Mouse (Mus musculus) heart, embryonic 15.5 days (tissue): ENCODE measurements around the gene Tecpr1. TPM values are rescaled to one million over a fixed set of nuclear protein-coding genes. Genes with fewer than 3 reads are reported as not detected.

Source experiments
- ATAC-seq: fragments of 200-750 bp; cut with Nextera tagmentation; replicated peaks from 2 replicates; pipeline ENCODE4 v1.8.0; 2017; ENCODE audit warnings: low read depth, moderate TSS enrichment; ENCODE audit not compliant: insufficient number of reproducible peaks, insufficient read depth, low FRiP score
- H3K27ac ChIP-seq: fragments of 300-500 bp; sonication (generic); 2 replicates; pipeline ENCODE4 v1.5.1; 2015; ENCODE audit warnings: mild to moderate bottlenecking, inconsistent platforms
- H3K27me3 ChIP-seq: fragments of 300-500 bp; sonication (generic); 2 replicates; pipeline ENCODE4 v1.6.1; 2015; ENCODE audit warnings: inconsistent platforms
- H3K36me3 ChIP-seq: fragments of 300-500 bp; sonication (generic); 2 replicates; pipeline ENCODE4 v1.6.1; 2015; ENCODE audit warnings: mild to moderate bottlenecking, inconsistent platforms
- H3K4me1 ChIP-seq: fragments of 300-500 bp; sonication (generic); replicated peaks from 2 replicates; pipeline ENCODE4 v1.6.1; 2015; ENCODE audit warnings: inconsistent platforms
- H3K4me2 ChIP-seq: fragments of 300-500 bp; sonication (generic); 2 replicates; pipeline ENCODE4 v1.6.1; 2015; ENCODE audit warnings: inconsistent platforms, mild to moderate bottlenecking, moderate library complexity
- H3K4me3 ChIP-seq: fragments of 300-500 bp; sonication (generic); 2 replicates; pipeline ENCODE4 v1.5.1; 2015; ENCODE audit warnings: mild to moderate bottlenecking, inconsistent platforms
- H3K9ac ChIP-seq: fragments of 300-500 bp; sonication (generic); 2 replicates; pipeline ENCODE4 v1.6.1; 2015; ENCODE audit warnings: mild to moderate bottlenecking, inconsistent platforms
- H3K9me3 ChIP-seq: fragments of 300-500 bp; sonication (generic); replicated peaks from 2 replicates; pipeline ENCODE4 v1.6.1; 2016; ENCODE audit warnings: inconsistent platforms
- WGBS: fragments of 180-500 bp; shearing (Covaris S2); methylation state at CpG from one replicate; pipeline ENCODE4 v1.1.7; 2015; ENCODE audit warnings: mixed read lengths; 5-methylcytosine and 5-hydroxymethylcytosine counted together
- polyA plus RNA-seq: library from polyadenylated mRNA; unstranded; fragments of >200 nt; fragmentation: Nextera tagmentation; extraction: Ambion mirVana; gene quantifications from 2 replicates; pipeline ENCODE4 v1.2.1, GENCODE M21; 2015

Tecpr1 gene
- polyA plus RNA-seq, result 13.9 and 19.5 TPM in 2 replicates

GRCm38 (mm10) chr5:144223503-144223862 lies at the start of gene Tecpr1:
Gene Tecpr1, minus strand, starts transcription at chr5:144223615.
- Histone ChIP-seq H3K4me1 (peaks cover 12% of the 10 kb centered on the region), H3K9ac (peak within 1 kb of the TSS; percentile 79), H3K27me3 (no peaks in the 10 kb centered on the region), H3K27ac (peak within 1 kb of the TSS; percentile 82), H3K36me3 (no peaks in the 10 kb centered on the region), H3K4me2 (peak within 1 kb of the TSS; percentile 83), H3K4me3 (peak within 1 kb of the TSS; percentile 72), H3K9me3 (no peaks in the 10 kb centered on the region)
- under 1% methylated on average over 37 of the region's 37 CpGs for WGBS
- ATAC-seq, result peak; percentile 94

GRCm38 (mm10) chr5:144271772-144272171 lies 48.4 kb upstream of the Tecpr1 start:
- Histone ChIP-seq H3K36me3 (peaks cover 8% of the 10 kb centered on the region), H3K9ac (no peak overlapping the region), H3K27me3 (no peaks in the 10 kb centered on the region), H3K4me2 (no peak overlapping the region), H3K4me3 (no peak overlapping the region), H3K9me3 (no peaks in the 10 kb centered on the region), H3K27ac (peak overlapping the region; percentile 55), H3K4me1 (peaks cover 38% of the 10 kb centered on the region)
- ATAC-seq, result no peak
- 17% methylated on average over 5 of the region's 5 CpGs for WGBS

- Histone ChIP-seq H3K27ac (peak overlapping the region; percentile 55), H3K4me3 (no peak overlapping the region), H3K9me3 (no peaks in the 10 kb centered on the region), H3K4me1 (peaks cover 44% of the 10 kb centered on the region), H3K4me2 (no peak overlapping the region), H3K27me3 (no peaks in the 10 kb centered on the region), H3K36me3 (peaks cover 15% of the 10 kb centered on the region), H3K9ac (no peak overlapping the region)
- 50% methylated on average over 3 of the region's 3 CpGs for WGBS
- no peak for ATAC-seq
Observed at GRCm38 (mm10) chr5:144271118-144271517, 47.7 kb upstream of the Tecpr1 start.

- WGBS, result 89% methylated on average over 8 of the region's 8 CpGs
- Histone ChIP-seq H3K4me2 (no peak overlapping the region), H3K27ac (no peak overlapping the region), H3K4me3 (no peak overlapping the region), H3K9me3 (no peaks in the 10 kb centered on the region), H3K4me1 (peaks cover 44% of the 10 kb centered on the region), H3K9ac (no peak overlapping the region), H3K36me3 (peaks cover 18% of the 10 kb centered on the region), H3K27me3 (no peaks in the 10 kb centered on the region)
- no peak for ATAC-seq
Observed at GRCm38 (mm10) chr5:144270420-144270819, 47.0 kb upstream of the Tecpr1 start.

- Histone ChIP-seq H3K4me3 (no peak overlapping the region), H3K9ac (no peak overlapping the region), H3K36me3 (peaks cover 19% of the 10 kb centered on the region), H3K9me3 (no peaks in the 10 kb centered on the region), H3K27me3 (no peaks in the 10 kb centered on the region), H3K4me1 (peaks cover 43% of the 10 kb centered on the region), H3K27ac (no peak overlapping the region), H3K4me2 (no peak overlapping the region)
- WGBS, result 91% methylated on average over 7 of the region's 7 CpGs
- no peak for ATAC-seq
Observed at GRCm38 (mm10) chr5:144269926-144270325, 46.5 kb upstream of the Tecpr1 start.

- Histone ChIP-seq H3K9me3 (no peaks in the 10 kb centered on the region), H3K4me3 (no peak overlapping the region), H3K36me3 (peaks cover 26% of the 10 kb centered on the region), H3K9ac (no peak overlapping the region), H3K27me3 (no peaks in the 10 kb centered on the region), H3K4me1 (peaks cover 48% of the 10 kb centered on the region), H3K27ac (peak overlapping the region; percentile 72), H3K4me2 (no peak overlapping the region)
- 40% methylated on average over 8 of the region's 8 CpGs for WGBS
- peak; percentile 68 for ATAC-seq
Observed at GRCm38 (mm10) chr5:144267535-144268241, 44.3 kb upstream of the Tecpr1 start.

- peaks cover 71% of the 10 kb centered on the region for H3K4me1 ChIP-seq
- peak overlapping the region; percentile 48; the same call in 1 of the 2 replicates for H3K27ac ChIP-seq
- H3K9me3 ChIP-seq, result no peaks in the 10 kb centered on the region
- H3K27me3 ChIP-seq, result no peaks in the 10 kb centered on the region
- no peak overlapping the region for H3K9ac ChIP-seq
- WGBS, result 68% methylated on average over 13 of the region's 13 CpGs
- no peak for ATAC-seq
- H3K4me3 ChIP-seq, result no peak overlapping the region
- no peak overlapping the region for H3K4me2 ChIP-seq
- peaks cover 20% of the 10 kb centered on the region for H3K36me3 ChIP-seq
Observed at GRCm38 (mm10) chr5:144263496-144263895, 40.1 kb upstream of the Tecpr1 start.

- H3K36me3 ChIP-seq, result peaks cover 20% of the 10 kb centered on the region
Observed at GRCm38 (mm10) chr5:144263082-144263481, 39.7 kb upstream of the Tecpr1 start.

GRCm38 (mm10) chr5:144261829-144262228 lies 38.4 kb upstream of the Tecpr1 start:
- Histone ChIP-seq H3K27me3 (no peaks in the 10 kb centered on the region), H3K4me3 (no peak overlapping the region), H3K9ac (no peak overlapping the region), H3K4me2 (no peak overlapping the region), H3K36me3 (peaks cover 18% of the 10 kb centered on the region), H3K27ac (no peak overlapping the region), H3K4me1 (peaks cover 70% of the 10 kb centered on the region), H3K9me3 (no peaks in the 10 kb centered on the region)
- ATAC-seq, result no peak
- WGBS, result 89% methylated on average over 5 of the region's 5 CpGs

More at GRCm38 (mm10) chr5:144263082-144263481, 39.7 kb upstream of the Tecpr1 start:
- H3K27ac ChIP-seq, result peak overlapping the region; percentile 48
- no peaks in the 10 kb centered on the region for H3K9me3 ChIP-seq
- no peak overlapping the region for H3K4me2 ChIP-seq
- no peak overlapping the region for H3K4me3 ChIP-seq
- WGBS, result 41% methylated on average over 9 of the region's 9 CpGs
- no peak for ATAC-seq
- peaks cover 70% of the 10 kb centered on the region for H3K4me1 ChIP-seq
- H3K27me3 ChIP-seq, result no peaks in the 10 kb centered on the region
- 0 out of 2 replicates have a peak overlapping the region, but pooled peaks have one; percentile 15 for H3K9ac ChIP-seq

GRCm38 (mm10) chr5:144261309-144261708 lies 37.9 kb upstream of the Tecpr1 start:
- no peak for ATAC-seq
- Histone ChIP-seq H3K9me3 (no peaks in the 10 kb centered on the region), H3K4me3 (no peak overlapping the region), H3K27ac (no peak overlapping the region; the same call in 1 of the 2 replicates), H3K4me2 (no peak overlapping the region), H3K27me3 (no peaks in the 10 kb centered on the region), H3K4me1 (peaks cover 70% of the 10 kb centered on the region), H3K36me3 (peaks cover 13% of the 10 kb centered on the region), H3K9ac (no peak overlapping the region)
- 85% methylated on average over 9 of the region's 9 CpGs for WGBS

GRCm38 (mm10) chr5:144260464-144260863 lies 37.0 kb upstream of the Tecpr1 start:
- 74% methylated on average over 8 of the region's 8 CpGs for WGBS
- H3K9me3 ChIP-seq, result no peaks in the 10 kb centered on the region
- peaks cover 68% of the 10 kb centered on the region for H3K4me1 ChIP-seq
- H3K27me3 ChIP-seq, result no peaks in the 10 kb centered on the region
- H3K4me2 ChIP-seq, result no peak overlapping the region
- H3K4me3 ChIP-seq, result no peak overlapping the region
- H3K36me3 ChIP-seq, result peaks cover 8% of the 10 kb centered on the region
- no peak overlapping the region for H3K27ac ChIP-seq
- H3K9ac ChIP-seq, result no peak overlapping the region
- no peak for ATAC-seq

- H3K27ac ChIP-seq, result peak overlapping the region; percentile 98
- ATAC-seq, result no peak
Observed at GRCm38 (mm10) chr5:144259228-144259627, 35.8 kb upstream of the Tecpr1 start.

More at GRCm38 (mm10) chr5:144259228-144259627, 35.8 kb upstream of the Tecpr1 start:
- Histone ChIP-seq H3K36me3 (no peaks in the 10 kb centered on the region; the same call in 1 of the 2 replicates), H3K9ac (peak overlapping the region; percentile 60), H3K4me3 (peak overlapping the region; percentile 86), H3K4me1 (peaks cover 73% of the 10 kb centered on the region), H3K27me3 (no peaks in the 10 kb centered on the region), H3K4me2 (peak overlapping the region; percentile 84), H3K9me3 (no peaks in the 10 kb centered on the region)
- WGBS, result 62% methylated on average over 6 of the region's 6 CpGs
